Mouse (Mus musculus): ENCODE data around the gene 1700086D15Rik. TPM values are rescaled to one million over a fixed set of nuclear protein-coding genes. Genes with fewer than 3 reads are reported as not detected.

1700086D15Rik gene
- polyA plus RNA-seq, 1 experiment = 0.38 TPM

DNA sequence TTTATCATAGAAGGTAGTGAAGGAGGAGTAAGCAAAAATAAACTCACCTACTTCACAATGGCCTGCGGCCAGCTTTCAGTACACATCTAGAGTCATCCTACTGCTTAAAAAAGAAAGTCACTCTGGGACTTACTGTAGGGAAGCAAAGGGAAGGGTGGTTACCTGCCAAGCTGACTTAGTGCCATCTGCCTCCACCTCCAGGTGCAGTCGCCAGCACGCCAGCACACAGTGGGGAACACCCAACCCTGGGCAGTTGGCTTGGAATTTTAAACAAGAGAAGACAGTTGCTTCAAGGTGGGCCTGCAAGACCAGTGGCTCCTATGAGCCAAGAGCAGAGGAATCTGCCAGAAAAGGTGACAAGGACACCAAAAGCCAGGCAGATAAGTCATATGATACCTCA lies 55.6 kb downstream of the 1700086D15Rik start:
- DNase-seq (ENCODE audit: low read depth) = no peak
- TF ChIP-seq CTCF (IDR thresholded peaks at IDR 0.05; ENCODE audit: borderline replicate concordance, extremely low read depth, insufficient read depth, insufficient read length) (no peak), POLR2A (IDR thresholded peaks at IDR 0.05; ENCODE audit: borderline replicate concordance, extremely low read depth, insufficient read depth, insufficient read length, poor library complexity, severe bottlenecking) (no peak)

Other genes with a start within 250 kb of the 1700086D15Rik start
- gene Elac2, start 180.9 kb downstream of the 1700086D15Rik start, polyA plus RNA-seq (2012; rRNA removed) = 35.5 and 35.7 TPM in 2 replicates
- gene Arhgap44, start 3.1 kb upstream of the 1700086D15Rik start, polyA plus RNA-seq (2012; rRNA removed) = 7.8 and 12.2 TPM in 2 replicates
- 0.10 and 0.40 TPM in 2 replicates for gene Myocd, start 110.1 kb upstream of the 1700086D15Rik start, polyA plus RNA-seq (2012; rRNA removed)

All from brain, embryonic 14.5 days (tissue).